Mouse (Mus musculus) embryo, embryonic 11 days (tissue): ENCODE measurements around the gene Dot1l.
A peak's percentile ranks its signal among the peaks of the same experiment; 100 is the strongest.

ENCODE experiments used
- DNase-seq: peaks from one replicate; pipeline ENCODE4 v3.0.0-alpha.2; 2015

Dot1l gene

DNA sequence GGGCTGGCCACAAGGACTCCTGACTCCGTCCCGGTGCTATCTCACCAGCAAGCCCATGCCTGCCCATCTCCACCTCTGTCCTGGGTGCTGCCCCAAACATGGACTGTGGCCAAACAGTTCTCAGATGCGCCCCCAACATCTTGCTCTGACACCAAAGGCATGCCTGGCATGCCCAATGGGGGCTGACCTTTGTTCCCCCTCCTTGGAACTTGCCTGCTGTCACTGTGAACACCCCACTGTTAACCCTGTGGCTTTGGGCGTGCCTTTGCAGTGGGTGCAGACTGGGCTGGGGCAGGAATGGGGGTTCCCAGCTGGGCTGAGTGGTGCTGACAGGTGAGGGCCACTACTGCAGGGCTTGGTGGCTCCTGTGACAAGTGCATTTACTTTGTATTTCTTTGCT, 38.8 kb downstream of the Dot1l start:
- DNase-seq: no peak

GRCm38 (mm10) chr10:80794750-80795149, 39.7 kb downstream of the Dot1l start:
- no peak for DNase-seq

GRCm38 (mm10) chr10:80796307-80796848, 41.4 kb downstream of the Dot1l start:
- DNase-seq: no peak

DNA sequence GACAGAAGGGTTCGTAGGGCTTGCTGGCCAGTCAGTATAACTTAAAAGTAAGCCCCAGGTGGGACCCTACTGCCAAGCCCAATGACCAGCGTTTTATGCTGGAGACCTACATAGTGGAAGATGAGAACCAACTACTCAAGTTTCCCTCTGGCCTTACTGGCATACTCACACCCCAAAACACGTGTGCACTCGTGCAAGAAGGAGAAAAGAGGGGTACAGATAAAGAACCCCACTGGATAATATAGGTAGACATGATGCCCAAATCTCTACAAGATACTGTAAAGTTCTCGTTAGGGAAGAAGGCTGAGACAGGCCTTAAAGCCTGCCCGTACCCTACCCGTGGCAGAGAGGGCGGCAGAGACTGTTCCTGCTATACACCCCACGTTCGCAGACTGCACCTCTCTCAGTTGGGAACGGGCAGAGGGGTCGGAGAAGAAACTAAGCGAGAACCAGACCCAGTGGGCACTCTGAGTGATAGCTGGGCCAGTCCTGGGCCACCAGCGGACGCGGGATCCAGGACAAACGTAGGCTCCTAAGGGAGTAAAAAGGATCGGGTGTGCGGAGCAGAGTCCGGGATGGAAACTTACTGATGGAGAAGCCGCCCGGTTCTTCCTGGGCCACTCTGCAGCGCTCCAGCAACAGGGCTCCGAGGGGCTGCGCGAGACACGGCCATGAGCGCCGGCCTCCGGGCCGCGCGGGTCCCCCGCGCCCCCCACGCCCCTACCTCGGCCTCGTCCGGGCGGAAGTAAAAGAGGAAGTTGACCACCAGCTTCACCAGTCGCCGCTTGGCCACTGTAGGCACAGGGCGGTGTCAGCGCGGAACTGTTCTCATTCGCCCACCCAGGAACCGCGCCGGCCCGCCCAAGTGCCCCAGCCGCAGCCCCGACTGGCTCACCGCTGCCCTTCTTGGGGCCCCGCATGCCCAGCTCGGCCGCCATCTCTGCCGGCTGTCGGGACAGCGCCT, 42.5 kb downstream of the Dot1l start:
- DNase-seq: peak; percentile 81

GRCm38 (mm10) chr10:80798150-80799006, 43.4 kb downstream of the Dot1l start, which contains the start of the genes Sf3a2 and Plekhj1:
Gene Sf3a2, plus strand, starts transcription at chr10:80798198.
Gene Plekhj1, minus strand, starts transcription at chr10:80798626.
- peak; percentile 98 for DNase-seq

DNA sequence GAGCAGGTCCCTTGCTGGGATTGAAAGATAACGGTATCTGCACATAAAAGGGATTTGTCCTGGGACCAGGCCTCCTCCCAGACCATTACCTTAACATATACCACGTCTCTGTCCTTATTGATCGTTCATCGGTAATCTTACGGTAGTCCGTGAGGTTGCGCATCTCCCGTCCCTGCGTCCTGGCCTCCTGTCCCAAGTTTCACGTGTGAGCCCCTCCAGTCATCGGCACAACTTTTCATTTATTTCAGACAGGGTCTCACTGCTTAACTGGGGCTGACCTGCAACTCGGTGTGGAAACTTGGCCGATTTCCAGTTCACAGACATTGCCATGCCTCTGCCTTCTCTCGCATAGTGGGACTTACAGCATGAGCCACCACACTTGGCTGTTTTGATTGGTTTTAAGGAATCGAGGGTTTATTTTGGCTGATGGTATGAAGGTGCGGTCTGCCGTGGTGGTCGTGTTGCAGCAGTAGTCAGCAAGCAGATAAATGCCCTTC, 44.1 kb downstream of the Dot1l start:
- DNase-seq: no peak

GRCm38 (mm10) chr10:80802204-80802912, 47.4 kb downstream of the Dot1l start:
- DNase-seq: no peak

DNA sequence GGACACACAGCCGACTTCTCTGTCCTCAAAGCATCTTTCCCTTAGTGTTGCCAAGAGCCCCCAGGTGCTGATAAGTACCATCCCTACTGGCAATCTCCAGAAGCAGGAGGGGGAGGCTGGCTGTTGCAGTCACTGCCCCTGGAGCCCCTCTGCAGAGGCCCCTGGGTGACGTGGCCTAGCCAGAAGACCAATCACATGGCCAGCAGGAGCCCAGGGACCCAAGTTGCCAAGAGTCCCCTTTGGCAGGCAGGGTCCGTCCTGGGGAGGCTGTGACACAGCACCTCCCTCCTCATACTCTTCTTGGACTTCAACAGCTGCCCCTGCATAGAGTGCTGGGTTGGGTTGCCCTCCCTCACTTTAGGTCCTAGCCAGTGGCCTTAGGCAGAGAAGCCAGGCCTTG, 48.0 kb downstream of the Dot1l start:
- DNase-seq: no peak

- no peak for DNase-seq
These were observed 49.3 kb downstream of the Dot1l start for GRCm38 (mm10) chr10:80804340-80804739.

DNA sequence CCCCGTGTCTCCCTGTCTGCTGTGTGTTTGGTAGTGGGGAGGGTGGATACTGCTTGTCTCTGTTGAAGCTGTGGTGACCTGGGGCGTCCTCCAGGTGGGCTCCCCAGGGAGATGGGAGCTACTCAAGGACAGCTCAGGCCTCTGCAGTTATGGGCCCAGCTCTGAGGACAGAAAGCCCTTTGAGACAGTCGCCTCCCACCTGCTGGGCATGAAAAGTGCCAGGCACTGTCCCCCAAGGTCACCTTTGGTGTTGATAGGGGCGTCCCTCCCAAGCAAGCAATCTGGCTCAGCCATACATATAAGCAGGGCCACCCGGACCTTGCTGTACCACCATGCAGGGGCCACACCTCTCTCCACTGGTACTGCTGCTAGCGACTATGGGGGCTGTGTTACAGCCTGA, 49.9 kb downstream of the Dot1l start, which contains the start of gene Amh:
Amh (plus strand) TSS at position 328 of the 400 bp plus-strand sequence.
- no peak for DNase-seq

- no peak for DNase-seq
These were observed 50.3 kb downstream of the Dot1l start for GRCm38 (mm10) chr10:80805322-80805721.

GRCm38 (mm10) chr10:80805925-80806324, 50.9 kb downstream of the Dot1l start:
- DNase-seq: peak; percentile 79

DNA sequence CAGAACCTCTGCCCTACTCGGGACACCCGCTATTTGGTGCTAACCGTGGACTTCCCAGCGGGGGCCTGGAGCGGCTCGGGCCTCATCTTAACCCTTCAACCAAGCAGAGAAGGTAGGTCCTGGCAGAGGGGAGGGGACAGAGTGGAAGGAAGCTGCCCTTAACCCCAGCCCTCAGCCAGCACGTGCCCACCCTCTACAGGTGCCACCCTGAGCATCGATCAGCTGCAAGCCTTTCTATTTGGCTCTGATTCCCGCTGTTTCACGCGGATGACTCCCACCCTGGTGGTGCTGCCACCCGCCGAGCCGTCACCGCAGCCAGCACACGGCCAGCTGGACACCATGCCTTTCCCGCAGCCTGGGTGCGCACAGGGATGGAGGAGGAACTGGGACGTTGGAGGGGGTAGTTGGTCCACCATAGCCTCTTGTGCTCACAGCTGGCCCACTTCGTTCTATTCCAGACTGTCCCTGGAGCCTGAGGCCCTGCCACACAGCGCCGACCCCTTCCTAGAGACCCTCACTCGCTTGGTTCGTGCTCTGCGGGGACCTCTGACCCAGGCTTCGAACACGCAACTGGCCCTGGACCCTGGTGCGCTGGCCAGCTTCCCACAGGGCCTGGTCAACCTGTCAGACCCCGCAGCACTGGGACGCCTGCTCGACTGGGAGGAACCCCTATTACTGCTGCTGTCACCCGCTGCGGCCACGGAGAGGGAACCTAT, 51.5 kb downstream of the Dot1l start:
- no peak for DNase-seq

- DNase-seq: peak; percentile 88
These were observed 52.1 kb downstream of the Dot1l start for GRCm38 (mm10) chr10:80807057-80807627.

GRCm38 (mm10) chr10:80808099-80808984, 53.3 kb downstream of the Dot1l start:
- DNase-seq: peak; percentile 44

GRCm38 (mm10) chr10:80808985-80809632, 54.1 kb downstream of the Dot1l start:
- peak; percentile 41 for DNase-seq

DNA sequence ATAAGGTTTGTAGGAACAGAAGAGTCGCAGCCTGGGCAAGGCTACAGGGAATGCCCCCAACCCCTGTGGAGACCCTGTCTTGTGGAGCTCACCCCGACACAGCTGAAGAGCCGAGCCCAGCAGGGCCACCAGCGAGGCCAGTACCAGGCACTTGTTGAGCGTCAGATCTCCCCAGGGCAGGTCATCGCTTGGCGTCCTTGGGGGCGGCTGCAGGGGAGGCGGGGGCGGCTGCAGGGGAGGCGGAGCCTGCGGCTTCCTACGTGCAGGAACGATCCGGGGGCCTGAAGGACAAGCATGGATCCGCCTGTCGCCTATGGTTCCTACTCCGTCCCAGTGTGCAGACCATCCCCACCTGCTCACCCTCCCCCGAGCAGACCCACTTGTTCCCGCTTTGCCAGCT, 55.1 kb downstream of the Dot1l start:
- DNase-seq: no peak

DNA sequence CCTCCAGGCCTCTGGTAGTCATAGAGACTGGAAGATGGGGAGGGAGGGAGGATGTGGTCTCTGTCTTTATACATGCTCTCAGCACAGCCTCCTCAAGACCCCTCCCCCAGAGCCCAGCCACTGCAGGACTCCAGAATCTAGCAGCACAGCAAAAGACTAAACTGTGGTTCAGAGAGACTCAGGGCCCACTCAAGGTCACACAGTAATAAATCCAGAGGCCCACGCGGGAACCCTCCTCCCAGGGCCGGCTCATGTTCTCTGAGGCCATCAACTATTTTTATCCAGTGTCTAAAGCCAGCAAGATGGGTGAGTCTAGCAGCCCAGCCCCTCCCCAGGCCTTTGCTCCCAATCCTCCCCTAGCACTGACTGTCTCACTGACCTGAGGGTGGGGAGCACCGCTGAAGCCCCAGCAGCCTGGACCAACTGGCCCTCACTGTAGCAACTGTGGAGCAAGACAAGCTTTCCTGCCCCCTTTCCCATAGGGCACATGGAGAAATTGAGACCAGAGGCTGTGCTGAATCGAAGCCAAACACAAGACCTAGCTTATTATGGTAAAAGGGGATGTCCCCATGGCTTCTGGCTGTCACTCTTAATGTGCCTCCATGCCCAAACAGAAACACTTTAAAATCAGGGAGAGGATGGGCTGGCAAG, 57.5 kb downstream of the Dot1l start:
- DNase-seq: no peak

- no peak for DNase-seq
These were observed 58.4 kb downstream of the Dot1l start, which contains the start of gene Jsrp1 for GRCm38 (mm10) chr10:80813366-80813765. Gene Jsrp1, minus strand, starts transcription at chr10:80813498.
